Mouse (Mus musculus) mesoderm, embryonic 11.5 days (tissue): ENCODE measurements around the gene Kif5a.

ENCODE experiments used
- DNase-seq: peaks from one replicate; pipeline ENCODE4 v3.0.0-alpha.2; 2012; ENCODE audit warnings: low read depth, low spot score

The Kif5a gene

DNA sequence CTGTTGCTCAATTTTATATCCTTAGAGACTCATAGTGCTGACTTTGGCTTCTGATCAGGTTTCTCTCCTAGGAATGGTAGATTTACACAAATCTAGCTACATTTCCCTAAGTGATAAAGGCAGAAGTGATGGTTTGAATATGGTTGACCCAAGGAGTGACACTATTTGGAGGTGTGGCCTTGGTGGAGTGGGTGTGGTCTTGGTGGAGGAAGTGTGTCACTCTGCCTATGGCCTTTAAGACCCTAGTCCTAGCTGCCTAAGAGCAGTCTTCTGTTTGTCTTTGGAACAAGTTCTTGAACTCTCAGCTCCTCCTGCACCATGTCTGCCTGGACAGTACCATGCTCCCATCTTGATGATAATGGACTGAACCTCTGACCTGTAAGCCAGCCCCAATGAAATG is 46.0 kb downstream of the Kif5a start:
- no peak for DNase-seq

DNA sequence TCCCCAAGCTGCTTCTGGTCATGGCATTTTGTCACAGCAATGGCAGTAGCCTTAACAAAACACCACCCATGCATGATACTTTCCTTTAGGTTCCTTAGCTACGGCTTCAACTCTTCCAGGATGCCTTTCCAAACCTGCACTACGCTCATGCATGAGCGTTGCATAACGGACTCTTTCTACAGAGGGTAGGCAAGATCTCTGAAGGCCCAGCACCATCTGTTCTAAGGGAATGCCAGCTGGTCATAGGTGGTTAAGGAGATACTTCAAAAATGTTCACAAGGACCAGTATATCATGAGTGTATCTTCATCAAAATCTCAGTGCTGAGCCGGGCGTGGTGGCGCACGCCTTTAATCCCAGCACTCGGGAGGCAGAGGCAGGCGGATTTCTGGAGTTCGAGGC is 46.7 kb downstream of the Kif5a start:
- DNase-seq, result no peak

DNA sequence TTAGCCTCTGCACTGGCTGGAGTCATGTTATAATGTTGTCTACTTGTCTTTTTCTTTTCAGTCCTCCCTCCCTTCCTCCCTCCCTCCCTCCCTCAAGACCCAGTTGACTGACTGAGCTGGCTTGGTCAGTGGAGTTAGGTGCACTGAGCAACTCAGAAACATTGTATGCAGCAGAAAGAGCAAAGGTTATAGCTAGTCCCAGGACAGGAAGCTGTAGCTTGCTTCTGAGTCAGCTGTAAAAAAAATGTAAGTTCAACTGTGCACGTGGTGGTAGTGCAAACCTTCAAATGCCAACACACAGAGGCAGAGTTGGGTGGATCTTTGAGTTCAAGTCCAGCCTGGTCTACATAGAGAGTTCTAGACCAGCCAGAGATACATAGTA is 48.7 kb downstream of the Kif5a start:
- no peak for DNase-seq

DNA sequence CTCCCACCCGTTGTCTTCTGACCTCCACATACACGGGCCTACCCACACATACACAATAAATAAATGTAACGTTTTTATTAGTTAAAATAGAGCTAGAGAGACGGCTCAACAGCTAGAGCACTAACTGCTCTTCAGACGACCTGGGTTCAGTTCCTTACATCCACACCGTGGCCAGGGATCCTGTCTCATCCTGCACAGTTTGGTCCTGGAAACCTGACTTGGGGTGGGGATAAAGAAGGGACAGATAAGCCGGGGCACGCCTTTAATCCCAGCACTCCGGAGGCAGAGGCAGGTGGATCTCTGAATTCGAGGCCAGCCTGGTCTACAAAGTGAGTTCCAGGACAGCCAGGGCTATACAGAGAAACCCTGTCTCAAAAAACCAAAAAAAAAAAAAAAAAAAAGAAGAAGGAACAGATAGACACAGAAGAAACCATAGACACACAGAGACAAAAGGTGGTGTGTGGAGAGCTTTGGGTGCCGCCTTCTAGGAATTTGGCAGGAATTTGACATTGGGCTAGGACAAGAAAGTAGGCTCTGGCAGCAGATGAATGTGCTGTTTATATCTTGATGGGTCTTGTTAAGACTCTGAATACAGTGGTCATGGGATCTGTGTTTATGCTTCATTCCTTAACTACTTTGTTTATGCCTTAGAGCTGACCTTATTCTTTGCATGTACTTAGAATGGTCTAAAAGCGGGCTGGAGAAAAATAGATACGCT is 49.3 kb downstream of the Kif5a start:
- DNase-seq, result no peak

DNA sequence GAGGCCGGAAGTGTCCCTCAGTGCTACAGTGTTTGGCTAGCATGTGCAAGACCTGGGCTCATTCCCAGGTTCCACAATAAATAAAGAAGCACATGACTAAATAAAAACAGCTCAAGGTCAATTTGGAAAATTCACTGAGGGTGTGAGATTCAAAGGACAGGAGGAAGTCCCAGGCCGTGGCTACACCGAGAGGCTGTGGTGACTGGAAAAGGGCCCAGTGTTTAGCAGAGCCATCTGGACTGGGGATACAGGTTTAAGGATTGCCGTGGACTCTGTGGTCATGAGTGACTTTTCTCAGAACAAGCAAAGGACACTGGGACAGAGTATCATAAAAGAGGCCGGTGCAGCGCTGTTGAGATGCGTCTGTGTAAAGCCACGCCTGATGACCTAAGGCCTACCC is 49.9 kb downstream of the Kif5a start:
- no peak for DNase-seq

DNA sequence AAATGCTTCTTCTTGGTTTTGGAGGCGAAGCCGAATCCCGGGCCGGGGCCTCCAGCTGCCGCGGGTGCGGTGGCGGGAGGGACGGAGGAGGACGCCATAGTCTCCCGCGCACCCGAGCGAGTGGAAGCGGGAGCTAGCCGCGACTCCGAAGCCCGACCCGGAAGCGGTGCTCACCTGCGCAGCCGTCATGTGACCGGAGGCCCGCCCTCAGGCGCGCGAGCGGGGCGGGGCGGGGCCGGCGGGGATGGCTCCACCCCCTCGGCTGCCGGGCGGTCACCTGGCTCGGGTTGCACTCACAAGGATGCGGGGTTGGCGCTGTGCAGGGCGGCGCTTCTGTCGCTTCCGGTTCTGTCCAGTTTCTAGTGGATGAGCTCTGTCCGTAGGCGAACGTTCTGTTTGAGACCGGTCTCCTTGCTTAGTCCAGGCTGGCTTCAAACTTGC is 51.7 kb downstream of the Kif5a start, which contains the start of gene Pip4k2c:
Pip4k2c (minus strand) TSS at position 172 of the 441 bp plus-strand sequence.
- peak; percentile 81 for DNase-seq

DNA sequence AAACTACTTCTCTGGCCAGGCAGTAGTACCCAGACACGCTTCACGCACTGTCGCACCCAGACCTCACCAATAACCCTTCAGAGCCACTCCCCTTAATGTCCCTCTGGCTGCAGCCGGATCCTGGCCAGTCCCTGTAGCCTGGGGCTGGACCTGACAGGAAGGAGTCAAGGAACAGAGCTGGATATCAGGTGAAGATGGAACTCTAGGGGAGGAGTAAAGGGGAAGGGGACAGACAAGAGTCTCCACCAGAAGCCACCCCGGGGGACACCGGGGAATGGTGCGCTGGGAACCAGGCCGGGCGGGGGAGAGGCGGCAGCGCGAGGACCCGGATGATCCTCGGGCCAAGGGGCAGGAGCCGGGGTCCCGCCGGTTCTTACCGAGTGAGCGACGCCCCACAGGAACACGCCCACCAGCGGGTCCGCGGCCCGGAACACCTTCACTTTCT is 52.2 kb downstream of the Kif5a start:
- DNase-seq, result peak; percentile 30

DNA sequence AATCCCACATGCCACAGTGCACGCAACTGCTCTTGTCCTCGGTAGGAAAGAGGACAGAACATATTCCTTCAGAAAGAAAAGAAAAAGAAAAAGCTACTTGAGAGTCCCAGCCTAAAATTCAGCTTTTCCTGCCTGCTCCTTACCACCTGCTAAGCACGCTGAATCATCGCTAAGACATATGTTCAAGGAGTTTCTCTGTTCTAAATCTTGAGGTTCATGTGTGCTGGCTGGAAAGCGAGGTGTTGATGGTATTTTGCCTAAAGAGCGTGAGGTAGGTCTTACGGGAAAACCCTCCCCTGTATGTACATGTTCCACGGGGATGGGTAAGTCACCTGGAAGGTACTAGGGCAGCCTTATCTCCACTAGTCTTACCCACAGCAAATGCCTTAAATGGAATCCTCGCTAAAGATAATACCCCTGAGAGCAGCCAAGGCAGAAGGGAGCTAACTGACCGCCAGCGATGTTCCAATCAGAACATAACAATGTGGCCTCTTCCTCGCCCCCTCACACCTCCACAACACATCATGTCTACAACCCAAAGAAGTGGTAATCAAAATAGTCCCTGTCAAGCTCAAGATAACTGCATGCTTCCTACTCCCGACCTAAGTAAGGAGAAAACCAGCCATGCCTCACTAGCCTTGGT is 53.1 kb downstream of the Kif5a start:
- DNase-seq, result no peak

DNA sequence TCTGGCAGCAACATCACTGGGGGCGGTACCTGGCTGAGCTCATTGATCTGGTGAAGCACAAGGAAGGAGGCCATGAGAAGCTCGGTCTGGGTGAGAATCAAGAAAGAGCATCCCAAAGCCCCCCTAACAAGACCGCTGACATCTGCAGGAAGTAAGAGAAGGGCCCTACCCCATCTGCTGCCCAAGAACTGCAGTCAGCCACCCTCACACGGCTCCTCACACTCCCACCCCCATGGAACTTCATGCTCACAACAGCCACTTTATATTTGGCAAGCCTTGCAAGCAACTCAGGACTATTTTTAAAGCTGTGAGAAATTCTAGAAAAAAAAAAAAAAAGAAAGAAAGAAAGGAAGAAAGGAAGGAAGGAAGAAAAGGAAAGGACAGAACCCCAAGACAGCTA is 54.2 kb downstream of the Kif5a start:
- DNase-seq, result no peak

DNA sequence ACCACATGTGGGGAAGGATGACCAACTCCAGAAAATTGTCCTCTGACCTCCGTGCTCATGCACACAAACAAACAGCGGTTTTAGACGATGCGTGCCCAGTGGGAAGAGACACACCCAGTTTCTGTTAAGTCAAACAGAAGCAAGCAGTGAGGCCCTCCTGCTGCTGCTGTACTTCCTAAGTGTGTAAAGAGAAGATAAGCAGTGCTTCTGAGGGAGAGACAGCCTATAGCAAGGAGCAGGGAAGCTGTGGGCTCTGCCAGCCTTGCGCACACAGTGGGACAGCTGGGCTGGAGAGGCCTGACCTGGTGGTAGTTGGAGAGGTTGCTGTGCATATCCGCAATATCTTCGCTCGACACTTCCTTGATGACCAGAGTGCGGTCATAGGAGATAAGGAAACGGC is 57.8 kb downstream of the Kif5a start:
- no peak for DNase-seq

DNA sequence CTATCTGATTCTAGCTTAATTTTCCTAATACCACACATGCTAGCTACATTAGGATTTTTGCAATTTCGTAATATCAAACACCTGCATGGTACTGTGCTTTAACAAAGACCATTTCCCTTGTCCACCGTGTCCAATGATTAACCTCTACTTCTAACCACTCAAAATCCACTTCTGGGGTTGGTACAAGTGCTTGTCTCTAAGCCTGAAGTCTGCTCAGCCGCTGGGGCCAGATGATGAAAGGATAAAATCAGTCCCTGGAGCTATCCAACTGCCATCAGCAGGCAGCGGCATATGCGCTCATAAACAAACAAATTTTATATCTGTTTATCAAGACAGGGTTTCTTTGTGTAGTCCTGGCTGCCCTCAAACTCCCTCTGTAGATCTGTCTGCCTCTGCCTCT is 58.6 kb downstream of the Kif5a start:
- DNase-seq, result no peak

DNA sequence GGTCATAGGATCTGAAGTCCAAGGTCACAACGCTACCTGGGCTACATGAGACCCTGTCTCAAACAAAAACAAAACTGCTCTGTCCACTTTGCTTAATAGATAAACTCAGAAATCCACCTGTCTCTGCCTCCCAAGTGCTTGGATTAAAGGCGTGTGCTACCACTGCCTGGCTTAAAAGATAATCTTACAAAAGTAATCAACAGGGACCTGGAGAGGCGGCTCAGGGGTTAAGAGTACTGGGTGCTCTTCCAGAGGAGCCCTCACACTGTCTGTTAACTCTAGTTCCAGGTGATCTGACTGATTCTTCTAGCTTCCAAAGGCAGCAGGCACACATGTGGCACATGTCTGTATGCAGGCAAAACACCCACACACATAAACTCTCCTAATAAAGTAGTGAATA is 60.0 kb downstream of the Kif5a start:
- DNase-seq, result no peak

DNA sequence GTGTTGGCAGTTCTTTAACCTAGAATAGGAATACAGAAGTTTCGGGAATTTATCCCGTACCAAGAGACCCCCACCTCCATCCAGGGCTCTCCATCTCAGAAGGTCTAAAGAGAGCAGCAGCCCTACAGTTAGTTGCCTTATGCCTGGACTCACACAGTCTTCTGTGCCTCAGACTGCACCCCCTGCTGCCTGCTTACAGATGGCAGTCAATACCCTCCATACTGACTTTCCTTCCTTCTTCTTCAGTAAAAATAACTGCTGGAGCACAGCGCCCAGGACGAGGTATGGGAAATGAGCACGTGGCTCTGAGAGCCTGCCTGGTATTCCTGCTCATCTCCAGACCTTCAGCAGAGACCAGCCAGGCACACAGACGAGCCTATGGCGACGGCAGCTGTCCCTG is 62.9 kb downstream of the Kif5a start:
- DNase-seq, result no peak

DNA sequence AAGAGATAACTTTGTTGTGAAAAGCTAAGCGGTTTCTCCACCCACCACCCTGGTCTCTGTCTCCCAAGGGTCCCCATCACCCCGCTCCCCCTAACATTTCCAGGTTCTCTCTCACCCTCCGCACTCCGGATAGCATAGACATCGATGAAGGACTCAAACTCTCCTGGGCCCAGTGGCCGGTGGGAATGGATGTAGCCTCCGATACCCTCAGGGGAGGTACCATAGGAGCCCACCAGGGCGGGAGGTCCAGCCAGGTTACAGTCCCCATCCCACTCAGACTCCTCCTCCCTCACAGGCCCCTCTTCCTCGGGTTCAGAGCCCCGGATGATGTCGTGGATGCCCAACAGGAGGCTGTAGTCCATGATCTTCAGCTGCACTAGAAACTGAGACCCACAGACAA is 63.7 kb downstream of the Kif5a start:
- no peak for DNase-seq

DNA sequence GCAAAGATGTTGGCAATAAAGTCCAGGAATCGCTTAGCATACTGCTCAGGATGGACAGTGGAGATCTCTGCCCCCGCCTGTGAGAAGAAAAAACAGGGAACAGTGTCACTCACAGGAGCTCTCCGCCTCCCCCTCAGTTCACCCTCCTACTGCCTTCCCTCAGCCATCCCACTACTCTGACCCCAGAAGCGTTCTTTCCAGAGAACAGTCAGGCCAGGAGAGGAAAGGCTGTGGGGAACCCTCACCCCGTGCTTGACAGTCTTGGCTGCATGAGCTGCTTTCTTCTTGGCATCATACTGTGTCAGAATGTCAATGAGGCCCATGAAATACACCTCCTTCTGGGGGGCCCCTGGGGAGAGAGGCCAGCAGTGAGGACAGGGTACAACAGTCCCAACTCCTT is 64.1 kb downstream of the Kif5a start:
- DNase-seq, result no peak

DNA sequence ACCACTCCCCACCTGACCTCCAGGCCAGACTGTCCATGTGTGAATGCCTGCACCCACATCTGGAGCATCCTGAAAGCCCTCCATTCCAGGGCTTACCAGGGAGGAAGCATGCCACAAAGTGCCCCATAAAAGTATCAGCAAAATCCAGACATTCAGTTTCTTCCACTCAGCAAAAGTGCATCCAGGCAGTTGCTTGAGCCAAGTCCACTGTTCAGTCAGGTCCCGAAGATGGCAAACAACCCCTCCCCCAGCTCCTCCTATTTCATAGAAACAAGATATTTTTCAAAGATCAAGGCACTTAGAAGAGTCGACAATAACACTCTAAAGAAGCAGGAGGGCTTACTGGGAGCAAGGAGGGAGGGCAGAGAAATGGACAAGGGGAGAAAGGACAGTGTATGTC is 64.7 kb downstream of the Kif5a start:
- no peak for DNase-seq

DNA sequence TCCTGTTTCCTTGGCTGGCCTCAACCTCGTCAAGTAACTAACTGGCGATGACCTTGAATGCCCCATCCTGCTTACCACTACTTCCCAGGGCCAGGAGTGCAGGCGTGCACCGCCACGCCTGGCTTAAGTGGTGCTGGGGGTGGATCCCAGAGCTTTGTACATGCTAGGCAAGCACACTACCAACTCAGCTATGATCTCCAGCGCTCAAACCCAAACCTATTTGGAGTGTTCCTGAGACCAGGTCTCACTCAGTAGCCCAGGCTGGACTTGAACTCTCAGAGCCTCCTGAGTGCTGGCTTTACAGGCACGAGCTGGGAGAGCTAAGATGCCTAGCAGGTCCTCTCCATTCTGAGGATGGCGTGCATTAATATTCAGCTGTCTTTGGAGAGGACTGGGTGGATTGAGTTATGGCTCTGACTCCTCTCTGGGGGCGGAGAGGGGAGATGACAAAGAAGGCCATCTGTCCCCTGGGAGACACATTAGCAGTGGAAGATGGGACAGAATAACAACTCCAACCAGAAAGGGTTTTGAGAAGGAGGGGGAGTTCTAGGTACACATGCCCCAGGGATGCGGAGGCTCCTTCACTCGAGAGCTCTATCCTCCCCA is 65.5 kb downstream of the Kif5a start:
- DNase-seq, result no peak

DNA sequence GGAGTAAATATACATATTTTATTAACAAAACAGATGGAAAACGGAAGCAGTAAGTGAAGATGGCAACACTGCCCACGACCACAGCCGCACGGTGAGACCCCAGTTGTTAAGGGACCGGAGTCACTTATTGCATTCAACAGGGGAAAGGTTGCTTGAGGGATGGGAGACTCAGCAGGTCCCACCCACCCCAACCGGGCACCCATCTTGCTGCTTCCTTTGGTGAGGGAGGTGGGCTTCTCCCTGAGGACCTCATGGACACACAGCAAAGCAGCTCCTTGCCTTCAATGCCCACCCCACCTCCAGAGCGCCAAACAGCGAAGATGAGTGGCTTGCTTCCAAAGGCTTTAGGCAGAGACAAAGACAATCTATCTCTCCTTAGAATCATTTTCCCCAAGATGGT is 66.0 kb downstream of the Kif5a start:
- no peak for DNase-seq

DNA sequence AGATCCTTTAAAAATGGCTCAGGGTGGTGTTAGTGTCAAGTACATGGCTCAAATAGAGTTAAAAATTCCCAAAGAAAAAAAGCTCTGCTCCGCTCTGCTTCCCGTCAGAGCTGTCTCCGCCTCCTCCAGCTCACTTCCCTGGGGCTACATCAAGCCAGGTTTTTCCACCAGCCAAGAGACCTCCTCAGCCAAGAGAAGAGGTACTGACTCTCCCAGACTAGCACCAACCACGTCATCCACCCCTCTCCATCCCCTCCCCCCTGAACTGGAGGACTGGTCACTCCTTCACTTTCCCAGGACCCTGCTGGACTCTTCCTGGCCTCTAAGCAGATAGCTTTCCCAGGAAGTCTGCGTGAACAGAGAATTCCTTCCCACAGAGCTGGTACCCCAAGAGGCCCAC is 66.8 kb downstream of the Kif5a start:
- peak; percentile 60 for DNase-seq

DNA sequence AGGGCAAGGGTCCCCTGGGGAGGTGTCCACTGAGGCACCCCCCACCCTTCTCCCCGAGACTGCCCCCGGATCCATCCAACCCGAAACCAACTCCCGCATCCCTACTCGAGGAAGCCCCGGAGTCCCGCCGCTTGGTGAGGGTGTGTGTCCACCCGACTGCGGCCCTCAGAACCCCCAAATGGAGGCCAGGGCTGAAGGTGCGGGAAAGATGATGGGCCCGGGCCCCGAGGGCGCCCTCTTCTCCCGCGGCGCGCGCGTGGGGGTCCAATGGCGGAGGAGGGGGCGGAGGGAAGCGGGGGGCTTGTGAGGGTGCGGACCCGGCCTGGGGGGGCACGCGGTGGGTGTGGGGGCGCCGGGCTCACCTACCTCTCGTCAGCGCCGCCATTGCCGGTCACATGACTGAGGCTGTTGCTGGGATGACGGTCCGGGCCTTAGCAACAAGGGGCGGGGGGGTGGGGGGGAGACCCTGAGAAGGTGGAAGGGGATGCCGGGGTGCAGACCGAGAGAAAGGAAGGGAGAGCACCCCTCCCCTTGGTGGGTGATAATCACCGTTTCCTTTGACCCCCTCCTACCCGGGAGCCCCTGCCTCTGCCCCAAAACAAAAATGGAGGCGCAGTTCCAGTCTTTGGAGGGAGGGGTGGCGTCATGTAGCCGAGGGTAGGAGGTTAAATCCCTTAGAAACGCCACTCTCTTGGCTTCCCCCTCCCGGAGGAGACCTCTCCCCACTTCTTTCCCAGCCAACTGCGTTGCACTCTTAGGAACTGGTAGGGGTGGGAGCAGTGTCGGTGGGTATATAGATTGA is 67.6 kb downstream of the Kif5a start, which contains the start of gene Dtx3:
Dtx3 (minus strand) TSS at position 401 of the 802 bp plus-strand sequence.
- DNase-seq, result no peak

DNA sequence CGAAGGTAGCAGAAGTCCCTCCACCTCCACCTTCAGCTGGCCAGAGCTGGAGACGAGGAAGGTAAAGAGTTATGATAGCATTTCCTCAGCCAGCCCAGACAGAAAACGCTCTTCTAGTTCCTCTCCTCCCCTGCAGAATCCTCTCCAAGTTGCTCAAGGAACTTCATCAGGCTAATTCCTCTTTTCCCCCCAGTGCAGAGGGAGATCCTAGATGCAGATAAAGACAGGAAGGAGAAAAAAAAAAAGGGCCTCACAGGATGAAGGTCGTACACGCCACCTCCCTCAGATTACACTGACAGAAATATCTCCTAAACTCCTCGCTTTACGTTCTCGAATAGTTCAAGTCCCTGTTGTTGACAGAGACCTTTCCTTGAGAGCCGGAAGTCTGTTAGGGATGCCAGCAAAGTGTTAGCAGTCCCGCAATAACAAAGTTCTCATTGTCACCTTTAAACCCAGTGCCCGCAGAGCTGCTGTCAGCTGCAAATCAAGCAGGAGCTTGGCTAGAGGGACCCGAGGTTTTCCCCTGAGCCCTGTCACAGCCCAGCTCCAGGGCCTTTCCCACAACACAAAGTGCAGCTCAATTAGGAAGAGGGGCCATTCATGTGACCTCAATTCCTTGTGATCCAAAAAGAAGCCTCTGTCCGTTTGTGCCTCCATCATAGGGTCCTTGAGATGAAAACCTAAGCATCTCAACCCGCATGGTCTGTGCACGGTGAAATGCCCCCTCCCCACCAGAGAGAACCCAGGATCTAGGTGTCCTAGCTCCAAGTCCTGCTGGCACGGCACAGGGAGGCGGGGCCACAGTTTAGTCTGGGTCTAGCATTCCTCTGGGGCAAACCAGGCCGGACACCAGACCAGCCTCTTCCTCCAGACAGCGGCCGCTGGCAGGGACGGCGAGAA is 68.5 kb downstream of the Kif5a start:
- no peak for DNase-seq
